Mouse (Mus musculus): ENCODE measurements at regions not wholly inside any gene's neighbourhood (a gene's known extent, or its start where the extent isn't known, plus 50 kb on each side); places are given as distances from the start of the nearest gene placed in this dataset.

DNA sequence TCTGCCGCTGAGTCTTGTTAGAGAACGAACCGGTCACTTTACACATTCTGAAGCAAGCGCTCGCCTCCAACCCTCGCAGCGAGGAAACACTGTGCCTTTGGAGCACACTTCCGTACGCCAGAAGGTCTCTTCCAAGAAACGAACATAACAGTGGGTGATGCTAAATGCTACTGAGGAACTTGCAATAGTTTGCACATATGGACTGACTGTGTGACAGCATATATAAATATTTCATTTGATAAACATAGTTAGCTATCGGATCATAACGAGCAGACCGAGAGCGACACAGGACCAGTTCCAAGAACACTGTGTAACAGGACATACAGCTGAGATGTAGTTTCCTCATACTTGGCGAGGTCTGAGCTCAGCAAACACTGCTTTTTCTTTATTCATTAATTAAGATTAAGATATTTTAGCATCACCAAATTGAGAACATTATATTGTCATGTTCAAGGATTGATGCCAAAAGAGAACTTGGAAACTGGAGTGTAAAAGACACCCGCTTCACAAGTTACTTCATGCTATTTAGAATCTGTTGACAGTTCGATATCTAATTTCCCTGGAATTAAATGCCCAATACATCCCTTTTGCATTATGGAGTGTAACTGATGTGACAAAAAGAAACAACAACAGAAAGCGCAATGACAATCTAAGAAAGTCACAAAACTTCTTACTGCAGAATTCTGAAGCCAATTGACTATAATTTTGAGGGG is 314.3 kb upstream of the Nrip1 start:
- TF ChIP-seq USF1 (IDR thresholded peaks at IDR 0.05; ENCODE audit: low read depth) (no peak), POLR2A (IDR thresholded peaks at IDR 0.05; ENCODE audit: insufficient read length, low read depth) (no peak), SRF (IDR thresholded peaks at IDR 0.05; ENCODE audit: control insufficient read depth, insufficient read length, low read depth) (no peak)

Measured in myocyte (in vitro differentiated cells).